Mouse (Mus musculus) ES-E14 (cell line): Measurements from ENCODE around the gene Myo1g.

Experiments used
- HCFC1 ChIP-seq: IDR thresholded peaks from 2 replicates; pipeline ENCODE4 v1.6.1; 2012; ENCODE audit warnings: low read length, inconsistent platforms, borderline replicate concordance; ENCODE audit not compliant: insufficient read depth
- MAFK ChIP-seq: IDR thresholded peaks from 2 replicates; pipeline ENCODE4 v1.6.1; 2014; ENCODE audit warnings: mild to moderate bottlenecking, low read depth, low read length, inconsistent platforms; ENCODE audit not compliant: insufficient read depth
- ZNF384 ChIP-seq: IDR thresholded peaks from 2 replicates; pipeline ENCODE4 v1.6.1; 2012; ENCODE audit warnings: low read depth, low read length, inconsistent platforms

DNA sequence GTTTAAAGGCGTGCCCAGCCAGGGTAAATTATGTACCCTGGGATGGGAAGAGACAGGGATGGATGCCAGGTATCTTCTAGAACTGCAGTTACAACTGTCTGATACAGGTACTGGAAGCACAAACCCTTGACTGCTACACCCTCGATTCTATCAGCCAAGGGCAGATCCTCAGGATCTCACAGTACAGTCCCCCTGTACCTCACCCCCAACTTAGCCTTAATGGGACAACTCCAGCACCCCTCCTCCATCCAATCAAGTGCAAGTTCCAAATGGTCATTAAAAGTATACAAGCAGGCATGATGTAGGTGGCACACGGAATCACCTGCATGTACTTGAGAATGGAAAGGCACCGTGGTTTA, 4.1 kb upstream of the Myo1g start:
- TF ChIP-seq MAFK (no peak), ZNF384 (no peak), HCFC1 (no peak)
